Mouse (Mus musculus) thymus, postnatal 25 days (tissue): ENCODE measurements around the gene Eif3b.

Source experiments
- DNase-seq: peaks from one replicate; pipeline ENCODE4 v3.0.0; 2022

Eif3b gene

GRCm38 (mm10) chr5:140491142-140491541 lies 72.0 kb downstream of the Eif3b start:
- DNase-seq, result no peak

- no peak for DNase-seq
These were observed 73.6 kb downstream of the Eif3b start for GRCm38 (mm10) chr5:140492684-140493233.
